Mouse (Mus musculus) hindbrain, embryonic 15.5 days (tissue): ENCODE measurements around the gene Atp2b2. TPM values are rescaled to one million over a fixed set of nuclear protein-coding genes. Genes with fewer than 3 reads are reported as not detected.

Source experiments
- ATAC-seq: fragments of 200-750 bp; cut with Nextera tagmentation; 2 replicates; pipeline ENCODE4 v1.8.0; 2017; ENCODE audit warnings: low read depth, moderate number of reproducible peaks, moderate TSS enrichment; ENCODE audit not compliant: low FRiP score
- H3K27ac ChIP-seq: fragments of 300-500 bp; sonication (generic); replicated peaks from 2 replicates; pipeline ENCODE4 v1.5.1; 2015; ENCODE audit warnings: mild to moderate bottlenecking, inconsistent platforms
- H3K27me3 ChIP-seq: fragments of 300-500 bp; sonication (generic); 2 replicates; pipeline ENCODE4 v1.6.1; 2015; ENCODE audit warnings: control low read depth, inconsistent platforms
- H3K36me3 ChIP-seq: fragments of 300-500 bp; sonication (generic); 2 replicates; pipeline ENCODE4 v1.6.1; 2015; ENCODE audit warnings: control low read depth, inconsistent platforms
- H3K4me1 ChIP-seq: fragments of 300-500 bp; sonication (generic); replicated peaks from 2 replicates; pipeline ENCODE4 v1.6.1; 2015; ENCODE audit warnings: control low read depth, inconsistent platforms
- H3K4me2 ChIP-seq: fragments of 300-500 bp; sonication (generic); 2 replicates; pipeline ENCODE4 v1.6.1; 2015; ENCODE audit warnings: moderate library complexity, mild to moderate bottlenecking, inconsistent platforms
- H3K4me3 ChIP-seq: fragments of 300-500 bp; sonication (generic); 2 replicates; pipeline ENCODE4 v1.5.1; 2015; ENCODE audit warnings: mild to moderate bottlenecking, inconsistent platforms
- H3K9ac ChIP-seq: fragments of 300-500 bp; sonication (generic); 2 replicates; pipeline ENCODE4 v1.6.1; 2015; ENCODE audit warnings: inconsistent platforms
- H3K9me3 ChIP-seq: fragments of 300-500 bp; sonication (generic); 2 replicates; pipeline ENCODE4 v1.6.1; 2016; ENCODE audit warnings: control low read depth, inconsistent platforms
- WGBS: fragments of 180-500 bp; shearing (Covaris S2); methylation state at CpG from one replicate; pipeline ENCODE4 v1.1.7; 2015; 5-methylcytosine and 5-hydroxymethylcytosine counted together
- polyA plus RNA-seq: library from polyadenylated mRNA; unstranded; fragments of >200 nt; fragmentation: Nextera tagmentation; extraction: Ambion mirVana; gene quantifications from 2 replicates; pipeline ENCODE4 v1.2.1, GENCODE M21; 2015

Gene Atp2b2
- polyA plus RNA-seq, 1 experiment from 2014 or later: 33.9 TPM

GRCm38 (mm10) chr6:113799349-113799748 lies 243.1 kb downstream of the Atp2b2 start:
- peak; percentile 55; the same call in 1 of the 2 replicates for ATAC-seq
- WGBS: 35% methylated on average over 9 of the region's 9 CpGs

GRCm38 (mm10) chr6:113798921-113799320 lies 243.5 kb downstream of the Atp2b2 start:
- ATAC-seq: no peak
- Histone ChIP-seq H3K27ac (peak overlapping the region; percentile 41; the same call in 1 of the 2 replicates), H3K4me3 (no peak overlapping the region), H3K4me1 (peaks cover 19% of the 10 kb centered on the region), H3K4me2 (no peak overlapping the region), H3K36me3 (peaks cover 19% of the 10 kb centered on the region), H3K9me3 (no peaks in the 10 kb centered on the region), H3K27me3 (no peaks in the 10 kb centered on the region), H3K9ac (no peak overlapping the region)
- WGBS: 42% methylated on average over 2 of the region's 2 CpGs

More at GRCm38 (mm10) chr6:113799349-113799748, 243.1 kb downstream of the Atp2b2 start:
- Histone ChIP-seq H3K36me3 (peaks cover 23% of the 10 kb centered on the region), H3K9ac (no peak overlapping the region), H3K4me2 (no peak overlapping the region), H3K4me1 (peaks cover 19% of the 10 kb centered on the region), H3K27ac (peak overlapping the region; percentile 41; the same call in 1 of the 2 replicates), H3K9me3 (no peaks in the 10 kb centered on the region), H3K4me3 (no peak overlapping the region), H3K27me3 (no peaks in the 10 kb centered on the region)

- Histone ChIP-seq H3K4me1 (peaks cover 19% of the 10 kb centered on the region), H3K36me3 (peaks cover 18% of the 10 kb centered on the region; the same call in 1 of the 2 replicates), H3K4me2 (no peak overlapping the region), H3K27ac (peak overlapping the region; percentile 14; the same call in 1 of the 2 replicates), H3K4me3 (no peak overlapping the region), H3K9me3 (no peaks in the 10 kb centered on the region), H3K9ac (no peak overlapping the region), H3K27me3 (no peaks in the 10 kb centered on the region)
- WGBS: 15% methylated on average over 4 of the region's 4 CpGs
- 0 out of 2 replicates have a peak, but pooled peaks have one; percentile 54 for ATAC-seq
Measured at GRCm38 (mm10) chr6:113795241-113795702, 247.1 kb downstream of the Atp2b2 start.

GRCm38 (mm10) chr6:113792368-113792767 lies 250.0 kb downstream of the Atp2b2 start:
- no peak overlapping the region for H3K27ac ChIP-seq
- no peak overlapping the region for H3K9ac ChIP-seq
- peaks cover 27% of the 10 kb centered on the region for H3K36me3 ChIP-seq
- WGBS: 88% methylated on average over 5 of the region's 5 CpGs
- no peaks in the 10 kb centered on the region for H3K9me3 ChIP-seq
- ATAC-seq: no peak
- no peak overlapping the region for H3K4me2 ChIP-seq
- no peaks in the 10 kb centered on the region for H3K27me3 ChIP-seq
- peaks cover 12% of the 10 kb centered on the region for H3K4me1 ChIP-seq
- H3K4me3 ChIP-seq: no peak overlapping the region

- Histone ChIP-seq H3K4me2 (no peak overlapping the region), H3K27me3 (no peaks in the 10 kb centered on the region), H3K4me1 (peaks cover 12% of the 10 kb centered on the region), H3K9me3 (no peaks in the 10 kb centered on the region), H3K36me3 (peaks cover 23% of the 10 kb centered on the region), H3K4me3 (no peak overlapping the region), H3K27ac (no peak overlapping the region), H3K9ac (no peak overlapping the region)
- no peak for ATAC-seq
- 82% methylated on average over 8 of the region's 8 CpGs for WGBS
Measured at GRCm38 (mm10) chr6:113791012-113791411, 251.4 kb downstream of the Atp2b2 start.

- 42% methylated on average over 6 of the region's 6 CpGs for WGBS
- Histone ChIP-seq H3K9ac (no peak overlapping the region), H3K36me3 (peaks cover 24% of the 10 kb centered on the region; the same call in 1 of the 2 replicates), H3K4me3 (no peak overlapping the region), H3K4me2 (no peak overlapping the region), H3K27me3 (no peaks in the 10 kb centered on the region), H3K9me3 (no peaks in the 10 kb centered on the region), H3K27ac (0 out of 2 replicates have a peak overlapping the region, but pooled peaks have one; percentile 26), H3K4me1 (no peaks in the 10 kb centered on the region)
- no peak for ATAC-seq
Measured at GRCm38 (mm10) chr6:113787459-113787968, 254.9 kb downstream of the Atp2b2 start.

- H3K27ac ChIP-seq: no peak overlapping the region
- peaks cover 30% of the 10 kb centered on the region for H3K36me3 ChIP-seq
- ATAC-seq: no peak
- 88% methylated on average over 7 of the region's 7 CpGs for WGBS
- no peak overlapping the region for H3K4me3 ChIP-seq
- no peak overlapping the region for H3K9ac ChIP-seq
- no peaks in the 10 kb centered on the region for H3K4me1 ChIP-seq
- no peaks in the 10 kb centered on the region for H3K27me3 ChIP-seq
- H3K4me2 ChIP-seq: no peak overlapping the region
- no peaks in the 10 kb centered on the region for H3K9me3 ChIP-seq
Measured at GRCm38 (mm10) chr6:113785658-113786057, 256.8 kb downstream of the Atp2b2 start.

GRCm38 (mm10) chr6:113778229-113778753 lies 264.1 kb downstream of the Atp2b2 start:
- Histone ChIP-seq H3K4me1 (no peaks in the 10 kb centered on the region), H3K36me3 (peaks cover 12% of the 10 kb centered on the region), H3K27ac (no peak overlapping the region), H3K9ac (no peak overlapping the region), H3K4me2 (no peak overlapping the region), H3K27me3 (no peaks in the 10 kb centered on the region), H3K9me3 (no peaks in the 10 kb centered on the region), H3K4me3 (no peak overlapping the region)
- WGBS: 66% methylated on average over 7 of the region's 7 CpGs
- ATAC-seq: 0 out of 2 replicates have a peak, but pooled peaks have one; percentile 34

GRCm38 (mm10) chr6:113768804-113769203 lies 273.6 kb downstream of the Atp2b2 start:
- Histone ChIP-seq H3K27ac (no peak overlapping the region), H3K4me1 (no peaks in the 10 kb centered on the region; the same call in 1 of the 2 replicates), H3K27me3 (no peaks in the 10 kb centered on the region), H3K9ac (no peak overlapping the region), H3K4me2 (no peak overlapping the region), H3K9me3 (no peaks in the 10 kb centered on the region), H3K4me3 (no peak overlapping the region), H3K36me3 (peaks cover 46% of the 10 kb centered on the region)
- WGBS: 56% methylated on average over 11 of the region's 11 CpGs
- no peak for ATAC-seq

- no peak overlapping the region for H3K27ac ChIP-seq
- no peak overlapping the region for H3K4me3 ChIP-seq
- no peak for ATAC-seq
- 25% methylated on average over 7 of the region's 7 CpGs for WGBS
- peaks cover 69% of the 10 kb centered on the region for H3K36me3 ChIP-seq
- H3K4me2 ChIP-seq: no peak overlapping the region
- no peak overlapping the region for H3K9ac ChIP-seq
- H3K27me3 ChIP-seq: no peaks in the 10 kb centered on the region
- H3K4me1 ChIP-seq: no peaks in the 10 kb centered on the region
- H3K9me3 ChIP-seq: no peaks in the 10 kb centered on the region
Measured at GRCm38 (mm10) chr6:113761644-113762043, 280.8 kb downstream of the Atp2b2 start.

- no peak for ATAC-seq
- no peak overlapping the region for H3K27ac ChIP-seq
- 69% methylated on average over 17 of the region's 17 CpGs for WGBS
- H3K4me2 ChIP-seq: no peak overlapping the region
- H3K36me3 ChIP-seq: peaks cover 35% of the 10 kb centered on the region
- no peak overlapping the region for H3K4me3 ChIP-seq
- H3K4me1 ChIP-seq: no peaks in the 10 kb centered on the region
- no peaks in the 10 kb centered on the region for H3K9me3 ChIP-seq
- H3K27me3 ChIP-seq: 0 out of 2 replicates have a peak, but pooled peaks cover 2% of the 10 kb centered on the region
- H3K9ac ChIP-seq: no peak overlapping the region
Measured at GRCm38 (mm10) chr6:113749119-113749685, 293.2 kb downstream of the Atp2b2 start.

- no peak overlapping the region for H3K4me2 ChIP-seq
Measured at GRCm38 (mm10) chr6:113748351-113748750, 294.1 kb downstream of the Atp2b2 start.

More at GRCm38 (mm10) chr6:113748351-113748750, 294.1 kb downstream of the Atp2b2 start:
- no peak overlapping the region for H3K9ac ChIP-seq
- peaks cover 28% of the 10 kb centered on the region for H3K36me3 ChIP-seq
- no peak overlapping the region for H3K4me3 ChIP-seq
- ATAC-seq: no peak
- H3K27me3 ChIP-seq: 0 out of 2 replicates have a peak, but pooled peaks cover 2% of the 10 kb centered on the region
- no peaks in the 10 kb centered on the region for H3K4me1 ChIP-seq
- no peaks in the 10 kb centered on the region for H3K9me3 ChIP-seq
- H3K27ac ChIP-seq: no peak overlapping the region
- 41% methylated on average over 26 of the region's 26 CpGs for WGBS
